Mouse (Mus musculus) frontal cortex, postnatal 10 days (tissue): Measurements from ENCODE around the gene Sbk3.

Source experiments
- DNase-seq, 2 experiments: peaks; one replicate each; pipeline ENCODE4 v3.0.0; 2022; ENCODE audit warnings: low spot score in 2 of 2, mixed read lengths in 1 of 2

The Sbk3 gene

GRCm38 (mm10) chr7:4933103-4933502, 37.9 kb downstream of the Sbk3 start:
- DNase-seq = no peak

- no peak for DNase-seq
Observed at GRCm38 (mm10) chr7:4928323-4928722, 42.6 kb downstream of the Sbk3 start.

- no peak for DNase-seq
Observed at GRCm38 (mm10) chr7:4927711-4928110, 43.3 kb downstream of the Sbk3 start.

- DNase-seq = no peak
Observed at GRCm38 (mm10) chr7:4926849-4927248, 44.1 kb downstream of the Sbk3 start.

GRCm38 (mm10) chr7:4925441-4926381, 45.3 kb downstream of the Sbk3 start, which contains the start of gene Ssc5d:
Gene Ssc5d (plus strand): TSS chr7:4925785.
- no peak for DNase-seq

- DNase-seq = no peak
Observed at GRCm38 (mm10) chr7:4924891-4925301, 46.1 kb downstream of the Sbk3 start.

- no peak for DNase-seq
Observed at GRCm38 (mm10) chr7:4924483-4924882, 46.5 kb downstream of the Sbk3 start.

GRCm38 (mm10) chr7:4923586-4924364, 47.2 kb downstream of the Sbk3 start:
- peak in 1 of 2 experiments; percentile 63 for DNase-seq

- peak; percentile 75 to 84 for DNase-seq
Observed at GRCm38 (mm10) chr7:4922931-4923565, 47.9 kb downstream of the Sbk3 start.

- peak; percentile 91 to 93 for DNase-seq
Observed at GRCm38 (mm10) chr7:4922508-4922907, 48.5 kb downstream of the Sbk3 start.

- DNase-seq = no peak
Observed at GRCm38 (mm10) chr7:4921824-4922482, 49.0 kb downstream of the Sbk3 start, which contains the start of gene Nat14. Gene Nat14 (plus strand): TSS chr7:4922028.

GRCm38 (mm10) chr7:4920976-4921823, 49.8 kb downstream of the Sbk3 start:
- DNase-seq = no peak

- no peak for DNase-seq
Observed at GRCm38 (mm10) chr7:4920496-4920895, 50.5 kb downstream of the Sbk3 start.

- DNase-seq = no peak
Observed at GRCm38 (mm10) chr7:4919971-4920370, 51.0 kb downstream of the Sbk3 start.

- DNase-seq = no peak
Observed at GRCm38 (mm10) chr7:4919096-4919495, 51.9 kb downstream of the Sbk3 start.

GRCm38 (mm10) chr7:4918681-4919080, 52.3 kb downstream of the Sbk3 start:
- no peak for DNase-seq

GRCm38 (mm10) chr7:4917494-4917893, 53.5 kb downstream of the Sbk3 start:
- no peak for DNase-seq

GRCm38 (mm10) chr7:4915669-4916416, 55.1 kb downstream of the Sbk3 start:
- DNase-seq = no peak
